Mouse (Mus musculus) embryonic facial prominence, embryonic 11.5 days (tissue): ENCODE results near the gene Ak5. TPM values are rescaled to one million over a fixed set of nuclear protein-coding genes. Genes with fewer than 3 reads are reported as not detected.

Experiments used
- ATAC-seq: fragments of 200-750 bp; cut with Nextera tagmentation; replicated peaks from 2 replicates; pipeline ENCODE4 v1.8.0; 2017; ENCODE audit warnings: low read depth; ENCODE audit not compliant: insufficient number of reproducible peaks, low FRiP score, low TSS enrichment
- DNase-seq: peaks from one replicate; pipeline ENCODE4 v3.0.0-alpha.2; 2015; ENCODE audit warnings: low spot score
- H3K27ac ChIP-seq: fragments of 300-500 bp; sonication (generic); replicated peaks from 2 replicates; pipeline ENCODE4 v1.5.1; 2014; ENCODE audit warnings: mild to moderate bottlenecking, low read depth, low read length, control low read depth
- H3K27me3 ChIP-seq: fragments of 300-500 bp; sonication (generic); 2 replicates; pipeline ENCODE4 v1.6.1; 2014; ENCODE audit warnings: mild to moderate bottlenecking, low read length, moderate library complexity, mixed read lengths; ENCODE audit not compliant: control insufficient read depth, insufficient read depth
- H3K36me3 ChIP-seq: fragments of 300-500 bp; sonication (generic); replicated peaks from 2 replicates; pipeline ENCODE4 v1.6.1; 2014; ENCODE audit warnings: low read depth, mild to moderate bottlenecking, low read length, moderate library complexity, mixed read lengths; ENCODE audit not compliant: control insufficient read depth, insufficient read depth
- H3K4me1 ChIP-seq: fragments of 300-500 bp; sonication (generic); 2 replicates; pipeline ENCODE4 v1.6.1; 2014; ENCODE audit warnings: low read length, mixed read lengths; ENCODE audit not compliant: control insufficient read depth, insufficient read depth
- H3K4me2 ChIP-seq: fragments of 300-500 bp; sonication (generic); 2 replicates; pipeline ENCODE4 v1.6.1; 2014; ENCODE audit warnings: low read depth, mild to moderate bottlenecking, control low read depth, low read length, moderate library complexity
- H3K4me3 ChIP-seq: fragments of 300-500 bp; sonication (generic); 2 replicates; pipeline ENCODE4 v1.5.1; 2014; ENCODE audit warnings: low read depth, low read length, control low read depth
- H3K9ac ChIP-seq: fragments of 300-500 bp; sonication (generic); replicated peaks from 2 replicates; pipeline ENCODE4 v1.6.1; 2014; ENCODE audit warnings: mild to moderate bottlenecking, control low read depth, low read length
- H3K9me3 ChIP-seq: fragments of 300-500 bp; sonication (generic); replicated peaks from 2 replicates; pipeline ENCODE4 v1.6.1; 2016; ENCODE audit warnings: mild to moderate bottlenecking, low read length, inconsistent platforms, mixed read lengths; ENCODE audit not compliant: control insufficient read depth
- WGBS: fragments of 180-500 bp; shearing (Covaris S2); extraction: QIAGEN DNeasy Blood & Tissue Kit; methylation state at CpG from one replicate; pipeline ENCODE4 v1.1.7; 2014; 5-methylcytosine and 5-hydroxymethylcytosine counted together
- polyA plus RNA-seq: library from polyadenylated mRNA; unstranded; fragments of >200 nt; fragmentation: Nextera tagmentation; extraction: Ambion mirVana; gene quantifications from 2 replicates; pipeline ENCODE4 v1.2.1, GENCODE M21; 2014

Gene Ak5
- polyA plus RNA-seq, 1 experiment from 2014 or later, result 0.63 TPM

DNA sequence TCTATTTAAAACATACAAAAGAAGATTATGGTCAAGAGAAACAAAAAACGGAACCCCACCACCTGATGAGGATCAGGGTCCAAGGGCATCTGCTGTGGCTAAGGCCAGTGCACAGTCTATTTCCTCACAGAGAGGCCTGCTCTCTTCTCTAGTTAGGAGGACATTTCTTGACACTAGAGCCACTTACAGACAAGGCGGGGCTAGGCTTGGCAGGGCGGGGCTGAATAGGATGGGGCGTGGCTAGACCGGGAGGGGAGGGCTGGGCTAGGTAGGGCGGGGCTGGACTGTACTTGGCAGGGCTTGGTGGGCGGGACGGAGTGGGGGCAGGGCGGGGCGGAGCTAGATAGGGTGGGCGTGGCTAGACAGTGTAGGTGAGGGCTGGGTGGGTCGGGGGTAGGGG lies 110.5 kb downstream of the Ak5 start:
- ATAC-seq (no peak), DNase-seq (no peak)
- Histone ChIP-seq H3K36me3 (no peaks in the 10 kb centered on the region), H3K4me3 (no peak overlapping the region), H3K27ac (no peak overlapping the region), H3K4me2 (no peak overlapping the region), H3K4me1 (no peaks in the 10 kb centered on the region), H3K27me3 (no peaks in the 10 kb centered on the region), H3K9me3 (no peaks in the 10 kb centered on the region), H3K9ac (no peak overlapping the region)
- WGBS, result 25% methylated on average over 10 of the region's 12 CpGs

GRCm38 (mm10) chr3:152556919-152557318 lies 111.2 kb downstream of the Ak5 start:
- no peaks in the 10 kb centered on the region for H3K4me1 ChIP-seq
- no peak for ATAC-seq
- H3K9me3 ChIP-seq, result no peaks in the 10 kb centered on the region
- H3K9ac ChIP-seq, result no peak overlapping the region
- no peak overlapping the region for H3K4me3 ChIP-seq
- no peaks in the 10 kb centered on the region for H3K27me3 ChIP-seq
- no peak for DNase-seq
- no peak overlapping the region for H3K27ac ChIP-seq
- 90% methylated on average over 3 of the region's 3 CpGs for WGBS
- no peak overlapping the region for H3K4me2 ChIP-seq
- H3K36me3 ChIP-seq, result no peaks in the 10 kb centered on the region

- H3K4me3 ChIP-seq, result no peak overlapping the region
These were observed 111.7 kb downstream of the Ak5 start for GRCm38 (mm10) chr3:152556435-152556834.

DNA sequence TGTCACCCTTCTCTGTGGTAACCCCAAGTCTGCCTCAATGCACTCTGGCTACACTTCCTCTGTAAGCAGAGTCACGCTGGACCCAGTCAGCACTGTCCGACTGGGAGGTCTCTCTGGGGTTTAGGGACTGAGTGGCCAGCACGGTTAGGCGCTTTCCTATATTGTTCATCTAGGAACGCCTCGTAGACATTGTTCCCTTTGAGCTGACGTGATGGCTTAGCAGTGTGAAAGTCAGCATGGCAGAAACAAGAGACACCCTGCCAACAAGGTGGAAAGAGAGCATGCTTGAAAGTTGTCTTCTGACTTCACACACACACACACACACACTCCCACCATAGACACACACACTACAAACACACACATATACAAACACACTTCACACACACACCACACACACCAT lies 112.9 kb downstream of the Ak5 start:
- WGBS, result 63% methylated on average over 7 of the region's 7 CpGs
- Histone ChIP-seq H3K9ac (no peak overlapping the region), H3K27me3 (no peaks in the 10 kb centered on the region), H3K4me3 (no peak overlapping the region), H3K27ac (no peak overlapping the region), H3K9me3 (no peaks in the 10 kb centered on the region), H3K4me1 (no peaks in the 10 kb centered on the region), H3K36me3 (no peaks in the 10 kb centered on the region), H3K4me2 (no peak overlapping the region)
- no peak for ATAC-seq
- no peak for DNase-seq

More at GRCm38 (mm10) chr3:152556435-152556834, 111.7 kb downstream of the Ak5 start:
- Histone ChIP-seq H3K4me2 (no peak overlapping the region), H3K27ac (no peak overlapping the region), H3K27me3 (no peaks in the 10 kb centered on the region), H3K9ac (no peak overlapping the region), H3K36me3 (no peaks in the 10 kb centered on the region), H3K4me1 (no peaks in the 10 kb centered on the region), H3K9me3 (no peaks in the 10 kb centered on the region)
- ATAC-seq, result no peak
- DNase-seq, result no peak
- WGBS, result 69% methylated on average over 3 of the region's 4 CpGs

DNA sequence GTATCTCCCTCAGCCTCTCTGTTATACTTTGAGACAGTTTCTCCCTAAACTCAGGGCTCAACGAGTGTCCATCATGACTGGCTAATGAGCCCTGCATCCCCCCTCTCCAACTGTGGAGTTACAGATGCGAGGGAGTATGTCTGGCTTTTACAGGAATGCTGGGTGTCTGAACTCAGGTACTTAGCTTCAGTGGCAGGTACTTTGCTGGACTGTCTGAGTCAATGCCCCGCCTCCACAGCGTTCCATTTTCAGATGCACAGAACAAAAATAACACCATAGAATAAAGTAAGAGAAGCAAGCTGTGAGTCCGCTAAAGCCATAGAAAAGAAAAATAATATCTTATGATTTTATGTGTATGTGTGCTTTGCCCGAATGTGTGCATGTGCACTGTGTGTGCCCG lies 113.8 kb downstream of the Ak5 start:
- Histone ChIP-seq H3K27me3 (no peaks in the 10 kb centered on the region), H3K4me1 (no peaks in the 10 kb centered on the region), H3K4me3 (no peak overlapping the region), H3K9me3 (no peaks in the 10 kb centered on the region), H3K36me3 (no peaks in the 10 kb centered on the region), H3K9ac (no peak overlapping the region), H3K27ac (no peak overlapping the region), H3K4me2 (no peak overlapping the region)
- DNase-seq (no peak), ATAC-seq (no peak)
- WGBS, result 88% methylated on average over 7 of the region's 7 CpGs

- Histone ChIP-seq H3K9me3 (no peaks in the 10 kb centered on the region), H3K27me3 (no peaks in the 10 kb centered on the region), H3K4me2 (no peak overlapping the region), H3K4me1 (no peaks in the 10 kb centered on the region), H3K27ac (no peak overlapping the region), H3K9ac (no peak overlapping the region), H3K36me3 (no peaks in the 10 kb centered on the region), H3K4me3 (no peak overlapping the region)
- ATAC-seq, result no peak
- no peak for DNase-seq
- 90% methylated on average over 8 of the region's 8 CpGs for WGBS
These were observed 115.5 kb downstream of the Ak5 start for GRCm38 (mm10) chr3:152552641-152553040.

- Histone ChIP-seq H3K27ac (no peak overlapping the region), H3K9ac (no peak overlapping the region), H3K27me3 (no peaks in the 10 kb centered on the region), H3K4me1 (no peaks in the 10 kb centered on the region), H3K4me3 (no peak overlapping the region), H3K4me2 (no peak overlapping the region), H3K9me3 (no peaks in the 10 kb centered on the region), H3K36me3 (no peaks in the 10 kb centered on the region)
- 75% methylated on average over 7 of the region's 7 CpGs for WGBS
- DNase-seq, result no peak
- ATAC-seq, result no peak
These were observed 117.5 kb downstream of the Ak5 start for GRCm38 (mm10) chr3:152550528-152551115.

DNA sequence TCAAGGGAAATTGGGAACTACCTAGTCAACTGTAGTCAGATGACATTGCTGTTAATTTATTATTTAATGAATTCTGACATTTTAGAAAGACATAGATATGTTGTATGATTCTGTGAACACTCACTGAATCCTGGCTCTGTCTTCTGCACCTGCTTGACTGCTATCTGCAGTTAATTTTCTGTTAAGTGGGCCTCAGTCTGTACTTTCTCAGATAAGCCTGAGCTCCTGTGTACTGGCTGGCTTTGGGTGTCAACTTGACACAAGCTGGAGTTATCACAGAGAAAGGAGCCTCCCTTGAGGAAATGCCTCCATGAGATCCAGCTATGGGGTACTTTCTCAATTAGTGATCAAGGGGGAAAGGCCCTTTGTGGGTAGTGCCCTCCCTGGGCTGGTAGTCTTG lies 118.1 kb downstream of the Ak5 start:
- no peaks in the 10 kb centered on the region for H3K4me1 ChIP-seq
- H3K36me3 ChIP-seq, result no peaks in the 10 kb centered on the region
- H3K4me3 ChIP-seq, result no peak overlapping the region
- H3K4me2 ChIP-seq, result no peak overlapping the region
- H3K9me3 ChIP-seq, result no peaks in the 10 kb centered on the region
- H3K27me3 ChIP-seq, result no peaks in the 10 kb centered on the region
- H3K9ac ChIP-seq, result no peak overlapping the region
- no peak overlapping the region for H3K27ac ChIP-seq
- ATAC-seq (no peak), DNase-seq (no peak)
